Mouse (Mus musculus): ENCODE data around the gene Zfp706.

GRCm38 (mm10) chr15:37030929-37031328 lies 23.4 kb upstream of the Zfp706 start:
- TF ChIP-seq CTCF (conservative IDR thresholded peaks at IDR 0.05; ENCODE audit: low read length) (no peak), NANOG (IDR thresholded peaks at IDR 0.05; ENCODE audit: borderline replicate concordance, low read length) (no peak)

Measured in E14TG2a.4 (cell line).